Mouse (Mus musculus) layer of hippocampus, adult 11-12 months (tissue): ENCODE measurements around the gene Serpini2.
"Not testable (repeated sequence)": the region's sequence is repeated elsewhere in the genome, so short reads cannot be mapped to it uniquely, and the experiment has no call there.

Experiments
- DNase-seq: peaks from one replicate; pipeline ENCODE4 v3.0.0; 2022; ENCODE audit warnings: low spot score

The Serpini2 gene

GRCm38 (mm10) chr3:75269978-75270377, at the start of gene Serpini2:
Gene Serpini2, minus strand, starts transcription at chr3:75270078.
- no peak for DNase-seq

- no peak for DNase-seq
Observed at GRCm38 (mm10) chr3:75308861-75309260, 39.0 kb upstream of the Serpini2 start.

GRCm38 (mm10) chr3:75308228-75308627, 38.4 kb upstream of the Serpini2 start:
- no peak for DNase-seq

GRCm38 (mm10) chr3:75305584-75305983, 35.7 kb upstream of the Serpini2 start:
- no peak for DNase-seq

GRCm38 (mm10) chr3:75304621-75305020, 34.7 kb upstream of the Serpini2 start:
- no peak for DNase-seq

GRCm38 (mm10) chr3:75301072-75301471, 31.2 kb upstream of the Serpini2 start:
- no peak for DNase-seq

GRCm38 (mm10) chr3:75299464-75299863, 29.6 kb upstream of the Serpini2 start:
- DNase-seq = not testable (repeated sequence)

- peak; percentile 4 for DNase-seq
Observed at GRCm38 (mm10) chr3:75297758-75298111, 27.9 kb upstream of the Serpini2 start.

- no peak for DNase-seq
Observed at GRCm38 (mm10) chr3:75297026-75297757, 27.3 kb upstream of the Serpini2 start.

- no peak for DNase-seq
Observed at GRCm38 (mm10) chr3:75293243-75293642, 23.4 kb upstream of the Serpini2 start.

GRCm38 (mm10) chr3:75277455-75277854, 7.6 kb upstream of the Serpini2 start:
- DNase-seq = no peak

GRCm38 (mm10) chr3:75276522-75276921, 6.6 kb upstream of the Serpini2 start:
- no peak for DNase-seq

GRCm38 (mm10) chr3:75275127-75275526, 5.2 kb upstream of the Serpini2 start:
- no peak for DNase-seq

GRCm38 (mm10) chr3:75259356-75259755, 10.5 kb downstream of the Serpini2 start:
- DNase-seq = no peak

- no peak for DNase-seq
Observed at GRCm38 (mm10) chr3:75219694-75220093, 50.2 kb downstream of the Serpini2 start.

GRCm38 (mm10) chr3:75219211-75219610, 50.7 kb downstream of the Serpini2 start:
- DNase-seq = peak; percentile 69

- peak; percentile 57 for DNase-seq
Observed at GRCm38 (mm10) chr3:75202808-75203503, 66.9 kb downstream of the Serpini2 start.
